Mouse (Mus musculus) lung, postnatal 0 days (tissue): ENCODE results near the gene Ing4.

ENCODE experiments used
- CTCF ChIP-seq: IDR thresholded peaks from 2 replicates; pipeline ENCODE4 v1.5.1; 2016; ENCODE audit warnings: antibody characterized with exemption, mild to moderate bottlenecking
- EP300 ChIP-seq: IDR thresholded peaks from 2 replicates; pipeline ENCODE4 v1.6.1; 2016; ENCODE audit warnings: antibody characterized with exemption, mild to moderate bottlenecking, control low read depth

DNA sequence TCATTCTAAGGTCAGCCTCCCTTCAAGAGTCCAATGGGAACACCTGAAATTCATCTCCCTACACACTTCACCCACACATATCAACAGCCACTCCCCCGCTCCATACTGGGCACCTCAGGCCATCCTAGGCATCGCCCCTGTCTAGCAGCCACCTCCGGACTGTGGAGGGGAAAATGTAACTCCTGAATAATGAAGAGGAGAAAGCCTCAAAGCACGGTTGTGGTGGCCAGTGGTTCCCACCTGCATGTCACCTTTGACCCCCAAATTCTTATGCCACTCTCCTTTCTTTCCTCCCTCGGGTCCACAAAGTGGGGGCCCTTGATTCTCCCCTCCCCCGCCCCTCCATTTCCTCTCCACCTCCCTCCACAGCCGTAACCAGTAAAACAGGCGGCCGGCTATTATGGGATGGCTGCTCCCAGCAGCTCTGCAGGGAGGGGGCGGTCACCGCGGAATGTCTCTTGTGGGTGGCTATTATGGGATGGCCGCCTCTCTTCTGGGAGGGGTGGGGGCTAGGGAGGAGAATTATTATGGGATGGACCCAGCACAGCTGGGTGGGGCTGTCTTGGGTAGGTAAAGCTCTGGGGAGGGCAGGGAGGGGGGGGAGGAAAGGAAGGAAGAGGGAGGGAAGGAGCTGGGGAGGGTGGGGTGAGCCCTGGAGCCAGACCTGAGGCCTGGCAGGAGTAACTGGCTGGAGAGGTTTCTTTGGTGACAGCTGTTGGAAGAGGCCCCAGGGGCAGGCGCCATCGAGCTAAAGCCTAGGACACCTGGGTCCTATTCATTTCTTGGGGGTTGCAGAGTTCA, 50.2 kb downstream of the Ing4 start:
- no peak for TF ChIP-seq CTCF
- TF ChIP-seq EP300: peak; percentile 31; the same call in 1 of the 2 replicates
